Mouse (Mus musculus): ENCODE data around the gene Chrm1.
A peak's percentile ranks its signal among the peaks of the same experiment; 100 is the strongest.

The Chrm1 gene

GRCm38 (mm10) chr19:8663360-8663839 is at the start of gene Chrm1:
Chrm1 (plus strand) TSS chr19:8663789.
- no peak for DNase-seq

DNA sequence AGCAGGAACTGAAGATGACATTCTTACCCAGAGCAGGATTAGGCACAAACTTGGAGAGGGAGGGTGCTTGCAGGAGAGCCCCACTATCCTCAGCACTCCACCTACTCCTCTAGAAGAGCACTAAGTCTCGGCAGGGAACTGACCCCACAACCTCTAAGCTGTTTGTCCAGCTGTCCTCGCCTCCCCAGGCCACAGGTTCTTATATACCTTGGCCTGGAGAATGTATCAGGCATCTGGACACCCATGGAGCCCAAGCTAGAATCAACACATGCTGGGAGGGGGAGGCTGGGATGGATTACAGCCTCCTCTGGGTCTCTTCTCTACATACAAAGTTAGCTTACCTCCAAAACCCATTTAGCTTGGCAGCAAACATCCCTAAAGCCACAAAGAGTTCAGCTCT is 49.2 kb upstream of the Chrm1 start:
- DNase-seq = no peak

GRCm38 (mm10) chr19:8616314-8616713 is 47.3 kb upstream of the Chrm1 start:
- no peak for DNase-seq

DNA sequence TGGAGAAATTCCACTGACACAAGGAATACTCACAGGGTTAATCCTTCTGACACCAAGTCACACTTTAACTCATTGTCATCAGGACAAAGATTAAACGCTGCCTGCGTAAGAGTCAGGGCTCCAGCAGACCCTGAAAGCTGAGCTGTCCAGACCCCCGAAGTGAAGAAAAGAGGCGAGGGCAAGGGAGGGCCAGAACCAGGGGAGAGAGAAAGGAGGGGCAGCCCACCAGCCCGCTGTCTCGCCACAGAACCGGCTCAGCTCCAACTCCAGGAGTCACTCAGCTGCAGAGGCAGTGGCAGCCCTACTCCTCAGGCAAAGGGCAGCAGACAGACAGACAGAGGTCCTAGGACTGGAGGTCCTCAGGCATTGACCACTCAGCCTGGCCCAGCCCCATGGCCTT is 45.7 kb upstream of the Chrm1 start, which contains the start of gene Slc22a6:
Gene Slc22a6, plus strand, starts transcription at position 136 of the 400 bp plus-strand sequence.
- no peak for DNase-seq

DNA sequence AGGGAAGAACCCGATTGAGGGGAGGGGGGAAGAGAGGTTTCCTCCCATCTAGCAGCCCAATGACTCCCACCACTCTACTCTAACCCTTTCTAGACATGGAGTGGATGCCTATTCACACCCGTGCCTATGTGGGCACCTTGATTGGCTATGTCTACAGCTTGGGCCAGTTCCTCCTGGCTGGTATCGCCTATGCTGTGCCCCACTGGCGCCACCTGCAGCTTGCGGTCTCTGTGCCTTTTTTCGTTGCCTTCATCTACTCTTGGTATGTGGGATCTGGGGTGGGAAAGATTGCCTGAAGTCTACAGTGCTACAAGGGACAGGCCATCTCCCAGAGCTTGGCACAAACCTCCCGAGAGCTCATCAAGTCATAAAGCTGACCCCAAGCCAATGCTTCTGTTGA is 42.5 kb upstream of the Chrm1 start:
- DNase-seq = no peak

DNA sequence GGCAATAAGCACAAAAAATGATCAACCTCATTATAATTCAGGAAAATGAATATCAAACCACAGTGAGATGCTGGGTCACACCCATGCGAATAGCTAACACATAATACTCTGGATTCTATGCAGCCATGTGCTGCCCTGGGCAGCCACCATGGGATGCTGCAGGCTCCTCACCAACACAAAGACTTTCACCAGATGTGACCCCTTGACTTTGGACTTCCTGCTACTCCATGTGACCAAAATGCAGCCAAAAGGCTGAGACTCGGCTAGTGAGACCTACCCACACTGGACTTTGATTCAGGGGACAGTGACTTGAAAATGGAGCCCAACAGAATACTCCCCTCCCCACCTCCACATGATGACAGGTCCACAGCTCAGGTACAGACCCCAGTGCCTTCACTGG is 33.3 kb upstream of the Chrm1 start:
- no peak for DNase-seq

GRCm38 (mm10) chr19:8630826-8631225 is 32.8 kb upstream of the Chrm1 start:
- DNase-seq = no peak

- DNase-seq = no peak
Measured at GRCm38 (mm10) chr19:8632029-8632428, 31.6 kb upstream of the Chrm1 start.

- DNase-seq = no peak
Measured at GRCm38 (mm10) chr19:8642086-8642485, 21.5 kb upstream of the Chrm1 start.

DNA sequence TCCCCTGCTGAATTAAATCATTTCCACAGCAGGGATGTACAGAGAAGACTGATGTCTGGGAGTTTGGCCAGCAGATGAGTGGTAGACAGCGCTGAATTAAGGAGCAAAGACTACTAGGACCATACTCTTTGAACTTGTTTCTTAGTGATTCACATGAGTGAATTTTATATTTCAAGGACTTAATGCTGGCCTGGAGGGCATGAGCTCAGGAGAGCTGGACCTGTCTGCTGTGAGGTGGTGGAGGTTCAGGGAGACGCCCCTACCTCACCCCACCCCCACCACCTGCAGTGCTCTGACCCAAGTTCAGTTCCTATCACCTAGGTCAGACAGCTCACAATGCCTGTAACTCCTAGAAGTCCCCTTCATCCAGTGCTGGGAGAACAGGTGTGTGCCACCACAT is 17.2 kb upstream of the Chrm1 start:
- DNase-seq = no peak

DNA sequence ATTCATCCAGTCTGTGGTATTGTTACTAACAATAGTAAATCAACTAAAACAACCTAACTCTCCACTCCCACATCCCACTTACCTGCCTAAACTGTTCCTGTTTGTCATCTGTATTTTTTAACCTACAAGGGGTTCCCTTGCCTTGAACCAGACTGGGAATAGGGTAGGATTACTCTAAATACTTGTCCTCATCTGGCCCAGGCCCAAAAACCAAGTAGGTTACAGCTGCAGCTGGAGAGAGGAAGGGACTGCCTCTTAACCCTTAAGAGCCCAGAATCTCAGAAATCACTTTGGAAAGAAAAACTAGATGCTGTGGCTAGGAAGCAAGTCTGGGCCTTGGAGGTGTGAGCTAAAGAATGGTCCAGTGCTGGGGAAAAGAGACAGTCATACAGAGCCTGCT is 7.8 kb upstream of the Chrm1 start:
- no peak for DNase-seq

DNA sequence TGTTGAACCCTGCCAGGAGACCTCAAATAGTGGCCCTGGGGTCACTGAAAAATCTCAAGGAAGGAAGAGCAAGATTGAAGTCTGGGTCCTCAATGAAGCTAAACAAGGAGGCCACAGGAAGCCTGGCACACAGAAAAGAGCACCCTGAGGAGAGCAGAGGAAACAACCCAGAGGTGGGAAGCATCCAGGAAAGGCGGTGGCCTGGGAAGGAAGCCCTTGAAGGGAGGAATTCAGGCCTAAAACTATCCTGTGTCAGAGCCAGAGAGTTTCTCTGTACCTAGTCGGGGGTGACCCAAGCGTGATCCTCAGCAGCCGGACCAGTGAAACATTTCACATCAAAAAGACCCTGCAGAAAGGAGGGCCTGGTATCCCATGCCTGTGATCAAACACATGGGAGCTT is 7.2 kb upstream of the Chrm1 start:
- no peak for DNase-seq

DNA sequence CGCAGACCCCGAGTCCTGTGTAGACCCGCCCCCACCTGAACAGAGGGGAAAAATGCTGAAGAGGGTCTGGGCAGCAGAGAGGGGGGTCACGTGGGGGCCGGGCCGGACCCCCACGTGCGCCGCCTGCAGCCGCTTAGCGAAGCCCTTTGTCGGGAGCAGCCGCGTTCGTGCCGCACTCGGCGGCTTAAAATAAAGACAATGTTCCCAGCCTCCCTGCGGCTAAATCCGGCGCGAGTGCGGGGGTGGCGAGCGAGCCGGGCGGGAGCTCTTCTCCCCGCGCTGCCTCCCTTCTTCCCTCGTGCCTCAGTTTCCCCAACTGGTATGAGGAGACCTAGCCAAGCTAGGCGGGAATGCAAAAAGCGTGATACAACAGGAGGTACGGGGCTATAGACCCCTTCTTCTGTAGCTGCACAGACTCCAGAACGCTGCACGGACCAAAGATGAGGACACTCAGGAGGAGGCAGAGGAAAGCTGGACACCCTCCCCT is 1.7 kb upstream of the Chrm1 start:
- DNase-seq = no peak

- peak; percentile 17 to 19 for DNase-seq
Measured at GRCm38 (mm10) chr19:8662337-8662736, 1.3 kb upstream of the Chrm1 start.

GRCm38 (mm10) chr19:8663911-8664421 is 377 bp downstream of the Chrm1 start:
- DNase-seq = no peak

- no peak for DNase-seq
Measured at GRCm38 (mm10) chr19:8664859-8665258, 1.3 kb downstream of the Chrm1 start.

GRCm38 (mm10) chr19:8665746-8666145 is 2.2 kb downstream of the Chrm1 start:
- no peak for DNase-seq

DNA sequence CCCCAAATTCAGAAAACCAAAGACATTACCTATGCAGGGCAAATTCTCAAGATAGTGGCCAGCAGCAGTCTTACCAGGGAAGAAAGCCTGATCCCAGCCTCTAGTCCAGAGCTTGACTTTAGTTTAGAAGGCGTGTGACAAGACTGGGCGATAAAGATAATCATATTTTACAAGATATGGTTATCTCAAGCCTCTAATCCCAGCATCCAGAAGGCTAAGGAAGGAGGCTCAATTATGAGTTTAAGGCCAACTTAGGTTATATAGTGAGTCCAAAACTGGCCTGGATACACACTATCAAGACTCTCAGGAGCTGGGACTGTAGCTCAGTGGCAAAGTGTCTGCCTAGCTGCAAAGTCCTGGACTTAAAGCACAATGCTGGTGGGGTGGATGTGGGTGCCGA is 9.3 kb downstream of the Chrm1 start:
- DNase-seq = no peak

DNA sequence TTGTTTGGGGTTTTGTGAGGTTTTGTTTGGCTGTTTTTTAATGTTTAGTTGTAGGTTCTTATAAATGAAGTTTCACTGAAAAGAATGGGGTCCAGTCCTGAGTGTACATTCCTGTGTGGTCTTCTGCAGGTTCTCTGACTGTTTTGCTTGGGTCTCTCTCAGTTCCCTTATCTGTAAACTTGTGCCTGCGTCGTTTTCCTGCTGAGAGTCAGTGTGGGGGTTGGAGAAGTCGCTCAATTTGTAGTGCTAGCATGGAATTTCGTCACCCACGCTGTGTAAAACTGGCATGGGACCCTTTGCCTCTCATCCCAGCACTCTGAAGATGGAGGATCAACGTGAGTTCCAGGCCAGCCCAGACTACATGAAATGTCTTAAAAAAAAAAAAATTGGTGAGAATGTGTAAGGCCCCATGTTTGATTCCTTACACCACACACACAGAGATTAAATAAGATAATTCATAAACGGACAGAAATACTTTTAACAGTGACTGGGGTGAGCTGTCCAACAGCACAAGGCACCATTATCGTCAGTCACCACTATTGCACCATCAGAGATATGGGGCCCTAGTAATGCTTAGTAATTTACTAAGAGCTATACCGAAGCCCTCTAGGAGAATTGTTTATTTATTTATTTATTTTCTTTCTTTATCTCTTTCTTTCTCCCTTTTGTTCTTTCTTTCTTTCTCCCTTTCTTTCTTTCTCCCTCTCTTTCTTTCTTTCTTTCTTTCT is 9.9 kb downstream of the Chrm1 start:
- no peak for DNase-seq

- no peak for DNase-seq
Measured at GRCm38 (mm10) chr19:8679031-8679779, 15.6 kb downstream of the Chrm1 start.

DNA sequence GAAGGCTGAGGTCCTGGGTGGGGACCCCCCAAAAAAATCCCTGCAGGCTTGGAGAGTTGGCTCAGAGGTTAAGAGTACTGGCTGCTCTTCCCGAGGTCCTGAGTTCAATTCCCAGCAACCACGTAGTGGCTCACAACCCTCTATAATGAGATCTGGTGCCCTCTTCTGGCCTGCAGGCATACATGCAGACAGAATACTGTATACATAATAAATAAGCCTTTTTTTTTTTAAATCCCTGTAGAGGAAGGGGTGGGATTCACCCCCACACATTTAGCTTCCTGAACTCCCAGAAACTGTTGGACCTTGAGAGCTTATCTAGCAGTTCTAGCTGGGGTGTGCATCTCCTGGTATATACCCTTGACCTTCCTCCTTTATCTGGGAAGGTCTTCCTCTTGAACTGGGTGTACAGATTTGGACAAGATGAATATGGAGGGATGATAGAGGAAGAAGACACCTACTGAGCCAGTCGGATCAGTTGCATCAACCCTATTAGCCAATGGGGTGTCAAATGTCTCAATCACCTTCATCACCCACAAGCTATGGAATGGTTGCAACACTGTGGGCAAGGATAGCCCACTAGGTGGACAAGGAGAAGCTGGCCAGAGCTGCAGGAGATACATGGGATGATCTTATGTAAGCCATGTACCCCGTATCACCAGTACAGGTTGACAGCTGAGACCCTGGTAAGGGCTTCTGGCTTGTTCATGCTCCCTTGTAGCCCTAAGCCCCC is 18.2 kb downstream of the Chrm1 start:
- DNase-seq = no peak

DNA sequence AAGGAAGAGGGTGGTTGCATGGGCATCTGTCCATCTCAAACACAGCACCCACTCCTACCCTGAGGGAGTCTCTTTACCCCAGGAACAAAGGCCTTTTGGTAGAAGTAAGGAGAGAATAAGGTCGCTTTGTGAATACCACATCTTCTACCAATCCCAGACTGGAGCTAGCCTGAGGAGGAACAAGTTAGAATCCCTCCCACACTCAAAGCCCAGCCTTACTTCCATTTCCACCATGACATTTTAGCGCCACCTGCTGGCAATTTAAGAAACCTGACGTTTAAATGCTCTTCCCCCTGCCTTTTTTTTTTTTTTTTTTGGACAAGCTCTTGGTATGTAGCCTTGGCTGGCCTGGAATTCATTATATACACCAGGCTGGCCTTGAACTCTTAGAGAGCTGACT is 19.4 kb downstream of the Chrm1 start:
- peak; percentile 48 to 60 for DNase-seq

DNA sequence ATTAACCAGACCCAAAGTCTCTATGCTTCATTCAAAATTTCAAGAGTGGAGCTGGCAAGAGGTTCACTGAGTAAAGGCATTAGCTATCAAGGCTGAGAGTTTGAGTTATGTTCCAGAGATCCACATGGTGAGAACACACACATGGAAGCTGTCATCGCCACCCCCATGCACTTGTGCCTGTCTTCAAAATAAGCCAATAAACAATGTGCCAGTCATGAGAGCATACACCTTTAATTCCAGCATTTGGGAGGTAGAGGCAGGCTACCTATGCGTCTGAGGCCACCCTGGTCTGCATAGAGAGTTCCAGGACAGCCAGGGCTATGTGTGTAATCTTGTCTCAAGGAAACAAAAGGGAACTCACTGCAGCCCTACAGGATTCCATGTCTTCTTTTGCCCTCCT is 20.0 kb downstream of the Chrm1 start:
- no peak for DNase-seq
